Mouse (Mus musculus) ovary, postnatal 10 days (tissue): ENCODE data around the gene Pdp2.
"Not testable (repeated sequence)": the region's sequence is repeated elsewhere in the genome, so short reads cannot be mapped to it uniquely, and the experiment has no call there.

Experiments used
- DNase-seq: peaks from one replicate; pipeline ENCODE4 v3.0.0; 2022; ENCODE audit warnings: low spot score

Gene Pdp2

DNA sequence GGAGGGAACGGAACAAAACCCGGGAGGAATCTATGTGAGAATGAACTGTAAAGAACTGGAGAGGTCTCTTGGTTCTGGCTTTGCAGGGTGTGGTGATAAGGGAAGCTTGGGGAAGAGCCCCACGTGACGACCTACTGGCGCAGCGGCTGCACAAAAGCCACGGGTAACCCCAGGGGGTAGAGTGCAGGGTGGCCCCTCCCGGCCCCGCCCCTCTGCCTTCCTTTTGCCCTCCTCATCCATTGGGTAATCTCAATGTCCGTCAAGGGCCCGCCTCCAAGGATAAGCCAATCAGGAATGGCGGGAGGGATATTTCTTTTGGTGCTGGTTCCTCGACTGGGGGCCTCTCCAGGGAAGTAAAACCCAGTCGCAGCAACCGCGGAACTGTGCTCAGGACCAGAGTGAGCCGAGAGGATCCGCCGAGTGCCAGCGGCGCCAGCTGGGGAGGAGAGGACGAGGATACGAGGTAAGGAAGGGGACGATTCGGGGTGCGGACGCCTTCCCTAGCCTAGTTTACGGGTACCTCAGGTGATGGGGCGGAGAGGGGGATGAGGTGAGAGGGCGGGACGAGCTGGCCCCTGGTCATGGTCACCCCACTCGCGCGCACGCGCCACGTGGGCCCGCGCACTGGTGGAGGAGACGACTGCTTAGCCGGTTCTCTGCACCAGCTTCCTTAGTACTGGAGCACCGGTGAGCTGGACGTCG is at the start of gene Pdp2:
Pdp2 (plus strand) TSS at position 319 of the 702 bp plus-strand sequence.
- DNase-seq: peak; percentile 84

DNA sequence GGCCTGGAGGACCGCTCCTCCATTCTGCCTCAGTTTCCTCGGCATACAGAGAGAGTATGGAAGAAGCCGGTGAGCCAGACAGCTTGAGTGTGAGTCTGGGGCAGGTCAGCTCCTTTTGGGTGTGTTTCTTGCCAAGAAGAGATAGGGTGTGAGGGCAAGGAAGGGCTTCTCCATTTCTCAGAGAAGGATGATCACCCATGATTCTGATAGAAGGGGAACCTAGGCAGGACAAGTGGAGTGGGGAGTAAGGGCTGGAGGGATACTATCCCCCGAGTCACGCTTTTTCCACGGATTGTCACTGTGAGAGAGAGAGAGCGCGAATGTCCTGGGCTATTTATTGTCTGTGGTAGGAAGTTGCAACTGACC is 49.8 kb upstream of the Pdp2 start:
- no peak for DNase-seq

DNA sequence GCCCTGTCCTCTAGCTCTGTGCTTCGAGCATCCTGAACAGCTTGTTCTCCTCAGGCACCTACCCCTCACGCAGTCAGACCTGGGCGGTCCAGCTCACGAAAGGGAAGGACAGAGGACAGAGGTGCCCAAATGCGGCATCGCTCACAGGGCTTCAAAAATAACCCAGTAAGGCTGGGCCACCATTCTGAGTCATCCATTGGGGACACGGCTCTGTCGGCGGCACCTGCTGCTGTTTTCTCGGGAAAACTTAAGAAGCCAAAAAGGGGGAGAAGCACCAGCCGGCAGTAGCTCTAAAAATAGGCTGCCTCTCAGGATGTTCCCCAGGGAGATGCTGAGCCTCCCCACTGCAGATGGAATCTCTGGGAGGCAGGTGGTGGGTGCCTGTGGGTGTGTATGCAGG is 49.1 kb upstream of the Pdp2 start:
- DNase-seq: no peak

DNA sequence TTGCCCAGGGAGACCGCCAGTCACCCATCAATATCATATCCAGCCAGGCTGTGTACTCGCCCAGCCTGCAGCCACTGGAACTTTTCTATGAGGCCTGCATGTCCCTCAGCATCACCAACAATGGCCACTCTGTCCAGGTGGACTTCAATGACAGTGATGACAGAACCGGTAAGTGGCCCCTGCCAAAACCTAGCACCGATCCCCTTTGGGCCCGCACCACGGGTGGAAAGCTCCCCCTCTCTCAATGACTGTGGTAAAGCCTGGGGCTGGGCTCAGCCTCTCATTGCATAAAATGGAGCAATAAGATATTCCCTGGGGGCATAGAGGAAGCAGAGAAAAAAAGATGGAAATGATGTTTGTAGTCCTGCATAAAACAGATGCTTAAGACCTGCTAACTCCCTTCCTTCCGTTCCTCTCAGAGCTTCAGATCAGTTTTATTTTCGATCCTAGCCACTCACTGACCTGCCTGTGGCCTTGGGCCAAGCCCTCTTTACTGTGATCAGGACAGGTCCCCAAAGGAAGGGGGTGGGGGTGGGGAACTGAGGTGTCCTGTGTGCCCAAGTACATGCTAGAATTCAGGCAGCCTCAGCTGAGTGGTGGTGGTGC is 47.7 kb upstream of the Pdp2 start:
- no peak for DNase-seq

DNA sequence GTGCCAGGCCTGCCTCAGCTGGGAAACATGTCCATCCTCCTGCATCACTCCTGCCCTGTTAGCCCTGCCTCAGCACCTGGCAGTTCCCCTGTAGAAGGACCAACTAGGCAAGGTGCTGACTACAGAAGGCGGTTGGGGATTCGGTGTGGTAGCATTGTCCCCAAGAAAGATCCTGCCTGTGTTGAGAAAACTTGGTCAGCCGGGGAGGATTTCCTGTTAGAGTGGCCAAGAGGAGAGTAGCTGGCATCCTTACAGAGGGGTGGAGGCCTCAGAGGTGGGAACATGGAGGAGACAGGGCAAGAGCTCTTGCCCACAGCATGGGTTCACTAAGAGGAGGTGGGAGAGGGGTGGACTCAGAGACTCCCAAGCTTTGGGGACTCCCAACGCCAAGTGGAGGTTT is 36.1 kb upstream of the Pdp2 start:
- DNase-seq: no peak

DNA sequence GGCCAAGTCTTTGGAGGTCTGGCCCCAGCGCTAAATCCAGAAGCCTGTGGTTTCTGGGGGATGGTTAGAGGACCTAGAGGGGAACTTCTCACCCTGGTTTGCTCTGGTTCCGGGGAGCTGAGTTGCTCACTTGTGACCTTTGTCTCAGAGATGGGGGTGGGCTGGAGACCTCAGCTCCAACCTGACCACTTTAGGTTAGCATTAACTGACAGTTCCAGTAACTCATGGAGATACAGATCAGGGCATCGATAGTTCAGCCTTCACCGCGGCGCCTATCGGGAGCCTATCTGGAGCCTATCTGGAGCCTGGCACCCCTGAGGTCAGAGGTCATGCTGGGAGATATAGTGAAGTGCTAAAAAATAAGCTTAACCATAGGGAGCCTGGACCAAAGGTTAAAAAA is 34.0 kb upstream of the Pdp2 start:
- no peak for DNase-seq

DNA sequence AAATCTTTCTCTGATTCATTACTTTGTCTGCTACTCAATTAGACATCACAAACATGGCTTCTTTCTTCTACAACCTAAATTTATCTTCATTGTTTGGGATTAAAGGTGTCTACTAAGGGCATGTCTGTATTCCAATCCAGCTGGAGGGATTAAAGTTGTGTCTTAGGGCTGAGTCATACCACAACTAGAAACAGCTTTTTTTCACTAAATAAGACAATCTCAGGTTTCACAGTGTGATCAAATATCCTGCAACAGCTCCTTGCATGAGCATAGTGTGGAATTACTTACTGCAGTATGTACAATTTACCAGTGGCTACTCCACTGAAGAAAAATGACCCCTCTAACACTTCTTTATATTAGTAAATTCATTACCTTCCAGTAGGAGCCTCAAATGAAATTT is 30.5 kb upstream of the Pdp2 start:
- DNase-seq: no peak

DNA sequence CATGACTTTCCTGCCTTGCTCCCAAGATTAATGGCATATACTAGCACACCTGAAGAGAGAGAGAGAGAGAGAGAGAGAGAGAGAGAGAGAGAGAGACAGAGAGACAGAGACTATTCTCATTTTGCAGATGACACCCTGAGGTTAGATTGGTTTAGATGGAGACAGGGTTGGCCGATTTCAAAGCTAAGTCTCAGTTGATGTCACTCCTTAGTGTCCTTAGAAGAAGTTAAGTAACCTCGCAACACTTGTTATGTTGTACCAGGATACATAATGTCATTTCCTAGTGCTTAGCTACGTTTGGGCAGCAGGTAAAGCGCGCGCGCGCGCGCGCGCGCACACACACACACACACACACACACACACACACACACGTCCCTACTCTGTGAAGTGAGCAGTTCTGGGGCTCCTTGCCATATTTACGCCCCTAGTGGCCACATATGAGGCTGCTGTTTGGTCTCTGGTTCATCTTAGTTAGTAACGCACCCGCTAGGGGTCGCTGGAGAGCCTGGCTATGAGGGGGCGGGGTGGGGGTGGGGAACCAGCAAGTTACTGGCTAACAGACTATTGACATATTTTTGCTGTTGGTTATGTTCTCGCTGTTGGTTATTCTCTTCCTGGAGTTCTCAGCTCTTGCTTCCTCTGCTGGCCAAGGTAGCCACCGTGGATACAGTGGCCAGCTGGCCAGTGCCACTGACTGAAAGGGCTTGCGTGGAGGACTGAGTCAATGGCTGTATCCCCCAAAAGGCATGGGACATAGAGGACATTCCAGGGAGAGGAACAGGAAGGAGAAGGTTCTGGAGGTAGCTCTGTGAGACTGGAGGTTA is 26.4 kb upstream of the Pdp2 start:
- peak; percentile 40 for DNase-seq

DNA sequence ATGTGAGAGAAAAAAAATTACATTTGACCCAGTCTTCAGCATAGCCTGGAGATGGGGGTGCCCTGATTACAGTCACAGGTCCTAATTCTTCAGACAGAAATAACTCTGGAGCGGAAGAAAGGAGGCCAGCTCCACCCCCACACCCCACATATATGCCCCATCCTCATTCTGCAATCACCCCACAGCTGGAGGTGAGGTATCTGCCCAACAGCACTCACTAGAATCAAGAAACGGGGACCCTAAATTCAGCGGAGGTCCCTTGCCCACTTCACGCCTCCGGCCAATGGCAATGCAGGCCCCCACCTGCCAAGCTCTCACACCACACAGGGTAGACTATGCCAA is 25.8 kb upstream of the Pdp2 start:
- no peak for DNase-seq

DNA sequence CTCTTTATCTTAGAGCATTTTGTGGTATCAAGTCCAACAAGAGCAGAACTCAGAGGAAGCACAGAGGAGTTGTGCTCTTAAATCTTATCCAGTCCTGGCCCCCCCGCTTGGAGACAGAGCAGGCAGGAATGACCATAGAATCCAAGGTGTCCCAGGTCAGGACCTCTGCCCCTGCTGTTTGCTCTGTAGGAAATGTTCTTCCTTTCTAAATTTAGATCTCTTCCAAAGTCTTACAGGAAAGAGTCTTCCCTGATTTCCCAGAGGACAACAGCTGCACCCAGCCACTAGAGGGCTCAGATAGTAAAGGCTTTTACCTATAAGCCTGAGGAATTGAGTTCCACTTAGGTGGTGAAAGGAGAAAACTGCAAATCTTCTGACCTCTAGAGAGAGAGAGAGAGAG is 21.7 kb upstream of the Pdp2 start:
- DNase-seq: no peak

DNA sequence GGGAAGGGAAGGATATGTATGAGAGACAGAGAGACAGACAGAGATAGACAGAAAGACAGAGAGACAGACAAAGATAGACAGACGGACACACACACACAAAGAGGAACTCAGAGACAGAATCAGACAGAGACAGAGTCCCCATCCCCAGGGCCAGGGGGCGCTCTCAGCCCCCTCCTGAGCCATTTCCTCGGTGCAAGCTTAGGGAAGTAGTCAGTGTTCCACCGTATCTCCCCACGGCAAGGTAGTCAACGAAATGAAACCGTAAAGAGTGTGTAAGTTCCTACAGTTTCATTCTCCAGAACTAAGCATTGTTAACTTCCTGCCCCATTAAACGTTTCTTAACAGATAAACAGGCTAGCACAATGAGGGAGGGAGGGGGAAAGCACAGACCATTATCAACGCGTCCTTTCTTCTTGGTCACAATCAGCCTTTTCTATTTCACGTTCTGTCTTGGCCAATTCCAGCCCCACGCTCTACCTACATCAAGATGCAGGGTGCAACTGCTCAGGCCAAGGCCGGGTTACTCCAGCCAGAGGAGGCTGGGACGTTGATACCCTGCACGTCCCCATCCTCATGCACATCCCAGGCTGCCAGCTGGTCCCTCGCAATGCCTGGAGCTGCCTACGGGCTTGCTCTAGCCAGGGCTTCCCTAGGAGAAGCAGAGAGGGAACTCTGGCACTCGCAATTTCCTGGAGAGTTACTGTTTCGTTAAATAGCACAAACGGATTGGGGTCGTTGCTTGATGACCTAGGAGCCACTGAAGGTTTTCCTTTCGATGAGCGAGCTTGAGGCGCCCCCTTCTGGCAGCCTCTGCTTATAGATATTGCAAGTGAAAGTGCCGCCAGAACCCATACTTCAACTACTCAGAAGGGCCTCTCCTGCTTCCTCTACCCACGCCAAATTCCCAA is 20.6 kb upstream of the Pdp2 start:
- peak; percentile 53 for DNase-seq

DNA sequence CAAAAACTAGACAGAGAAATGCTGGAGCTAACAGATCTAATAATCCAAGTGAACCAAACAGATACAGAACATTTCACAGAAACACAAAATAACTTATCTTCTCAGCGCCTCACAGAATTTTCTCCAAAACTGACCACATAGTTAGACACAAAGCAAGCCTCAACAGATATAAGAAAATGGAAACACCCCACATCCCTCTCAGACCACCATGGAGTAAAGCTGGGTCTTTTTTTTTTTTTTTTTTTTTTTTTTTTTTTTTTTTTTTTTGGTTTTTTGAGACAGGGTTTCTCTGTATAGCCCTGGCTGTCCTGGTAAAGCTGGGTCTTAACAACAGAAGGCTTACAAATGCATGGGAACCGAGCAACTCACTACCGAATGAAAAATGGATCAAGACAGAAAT is 14.4 kb upstream of the Pdp2 start:
- no peak for DNase-seq

DNA sequence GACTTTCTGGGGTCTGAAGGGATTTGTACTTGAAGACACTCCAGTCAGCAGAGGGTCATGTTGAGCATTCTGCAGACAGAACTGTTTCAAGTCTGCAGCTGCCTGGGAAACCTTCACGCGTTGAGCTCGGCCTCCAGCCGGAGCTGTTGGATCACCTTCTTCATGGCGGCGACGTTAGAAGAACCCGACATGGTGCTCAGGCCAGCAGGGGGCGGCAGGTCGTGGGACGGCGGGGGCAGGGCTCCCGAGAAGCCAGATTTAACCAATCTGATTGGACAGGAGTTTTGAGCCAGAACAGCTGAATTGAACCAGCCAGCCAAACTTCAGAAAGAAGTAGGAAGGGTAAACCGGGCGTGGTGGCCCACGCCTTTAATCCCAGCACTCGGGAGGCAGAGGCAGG is 13.6 kb upstream of the Pdp2 start:
- not testable (repeated sequence) for DNase-seq

DNA sequence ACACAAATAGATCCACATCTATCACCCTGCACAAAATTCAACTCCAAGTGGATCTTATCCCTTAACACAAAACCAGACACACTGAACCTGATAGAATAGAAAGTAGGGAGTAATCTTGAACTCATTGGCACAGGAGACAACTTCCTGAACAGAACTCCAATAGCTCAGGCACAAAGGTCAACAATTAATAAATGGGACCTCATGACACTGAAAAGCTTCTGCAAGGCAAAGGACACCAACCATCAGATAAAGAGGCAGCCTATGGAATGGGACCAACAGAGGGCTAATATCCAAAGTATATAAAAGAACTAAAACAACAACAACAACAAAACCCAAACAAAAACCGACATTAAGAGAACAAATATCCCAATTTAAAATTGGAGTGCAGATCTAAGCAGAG is 6.7 kb upstream of the Pdp2 start:
- no peak for DNase-seq

DNA sequence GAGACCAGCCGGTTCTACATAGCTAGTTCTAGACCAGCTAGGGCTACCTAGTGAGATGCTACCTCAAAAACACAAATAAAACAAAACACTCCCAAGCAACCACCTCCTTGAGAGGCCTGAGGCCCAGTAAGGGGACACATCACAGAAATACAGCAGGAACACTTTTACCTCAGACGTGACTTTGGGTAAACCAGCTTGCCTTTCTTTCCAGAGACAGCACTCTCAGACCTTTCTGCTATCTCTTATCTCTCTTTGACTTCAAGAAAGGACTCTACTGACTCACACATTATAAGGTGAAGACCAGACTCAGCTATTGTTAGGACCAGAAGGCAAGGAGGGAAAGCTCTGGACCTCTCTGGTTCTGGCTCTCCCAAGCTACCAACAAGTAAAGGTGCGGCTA is 967 bp upstream of the Pdp2 start:
- DNase-seq: no peak

DNA sequence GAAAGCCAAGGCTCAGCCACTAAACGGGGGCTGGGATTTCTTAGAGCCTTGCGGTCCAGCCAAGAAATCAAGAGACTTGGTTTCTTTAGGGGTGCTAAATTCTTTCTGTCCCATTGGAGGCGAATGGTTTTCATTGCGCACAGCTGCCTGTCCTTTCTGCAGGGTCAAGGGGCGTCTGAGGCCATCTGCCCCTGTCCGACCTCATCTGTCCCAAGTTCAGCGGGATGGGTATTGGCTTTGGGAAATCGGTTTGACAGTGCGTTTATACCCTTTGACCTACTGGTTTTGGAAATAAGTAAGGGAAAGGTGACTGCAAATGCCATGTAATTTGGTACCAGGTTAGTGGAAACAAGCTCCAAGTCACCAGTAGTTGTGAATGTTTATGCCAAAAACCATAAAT is 605 bp downstream of the Pdp2 start:
- no peak for DNase-seq

DNA sequence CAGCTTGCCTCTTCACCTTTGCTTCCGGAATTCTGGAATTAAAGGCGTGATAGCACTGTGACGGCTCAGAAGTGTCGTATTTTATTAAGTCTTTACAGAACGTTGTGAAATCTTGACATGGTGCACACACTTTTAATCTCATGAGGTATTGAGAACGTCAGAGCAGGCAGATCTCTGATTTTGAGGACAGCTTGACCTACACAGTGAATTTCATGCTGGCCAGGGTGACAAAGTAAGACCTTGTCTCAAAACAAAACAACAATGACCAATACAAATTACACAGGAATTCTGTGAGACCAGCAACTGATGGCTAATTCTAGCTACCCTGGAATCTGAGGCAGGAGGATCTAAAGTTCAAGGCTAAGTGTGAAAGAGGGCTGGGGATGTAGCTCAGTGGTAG is 1.3 kb downstream of the Pdp2 start:
- no peak for DNase-seq

DNA sequence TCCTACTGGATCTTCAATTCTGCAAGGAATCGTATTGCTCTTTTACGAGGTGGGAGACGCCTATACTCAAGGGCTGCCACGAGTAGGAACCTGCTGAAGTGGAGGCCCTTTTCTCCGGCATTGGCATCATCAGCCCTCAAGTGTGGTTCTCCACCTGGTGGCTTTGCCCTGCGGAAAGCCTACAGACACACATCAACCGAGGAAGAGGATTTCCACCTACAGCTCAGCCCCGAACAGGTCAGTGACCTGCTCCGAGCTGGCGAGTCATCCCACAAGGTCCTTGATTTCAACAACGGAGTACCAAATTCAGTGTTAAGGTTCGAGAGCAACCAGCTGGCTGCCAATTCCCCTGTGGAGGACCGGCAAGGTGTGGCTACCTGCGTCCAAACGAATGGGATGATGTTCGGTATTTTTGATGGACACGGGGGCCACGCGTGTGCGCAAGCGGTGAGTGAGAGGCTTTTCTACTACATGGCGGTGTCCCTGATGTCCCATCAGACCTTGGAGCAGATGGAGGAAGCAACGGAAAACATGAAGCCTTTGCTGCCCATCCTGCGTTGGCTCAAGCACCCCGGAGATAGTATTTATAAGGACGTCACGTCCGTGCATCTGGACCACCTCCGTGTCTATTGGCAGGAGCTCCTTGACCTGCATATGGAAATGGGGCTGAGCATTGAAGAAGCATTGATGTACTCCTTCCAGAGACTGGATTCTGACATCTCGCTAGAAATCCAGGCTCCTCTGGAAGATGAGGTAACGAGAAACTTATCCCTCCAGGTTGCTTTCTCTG is 2.5 kb downstream of the Pdp2 start:
- DNase-seq: no peak

DNA sequence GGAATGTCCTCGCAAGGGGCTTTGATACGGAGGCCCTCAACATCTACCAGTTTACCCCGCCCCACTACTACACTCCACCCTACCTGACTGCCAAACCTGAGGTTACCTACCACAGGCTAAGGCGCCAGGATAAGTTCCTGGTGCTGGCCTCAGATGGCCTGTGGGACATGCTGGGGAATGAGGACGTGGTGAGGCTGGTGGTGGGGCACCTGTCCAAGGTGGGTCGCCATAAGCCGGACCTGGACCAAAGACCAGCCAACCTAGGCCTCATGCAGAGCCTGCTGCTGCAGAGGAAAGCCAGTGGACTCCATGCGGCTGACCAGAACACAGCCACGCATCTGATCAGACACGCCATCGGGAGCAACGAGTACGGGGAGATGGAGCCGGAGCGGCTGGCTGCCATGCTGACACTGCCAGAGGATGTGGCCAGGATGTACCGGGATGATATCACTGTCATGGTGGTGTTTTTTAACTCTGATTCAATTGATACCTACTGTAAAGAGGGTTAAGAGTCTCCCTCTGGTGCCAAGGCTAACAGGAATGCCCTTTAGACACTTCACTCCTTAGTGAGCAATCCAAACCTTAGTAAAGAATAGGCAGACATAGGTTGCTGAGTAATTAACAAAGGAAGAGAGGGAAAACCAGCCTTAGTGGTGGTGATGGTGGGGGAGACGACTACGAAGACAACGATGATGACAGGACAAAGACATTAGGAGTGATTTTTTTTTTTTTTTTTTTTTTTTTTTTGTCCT is 3.5 kb downstream of the Pdp2 start:
- no peak for DNase-seq

DNA sequence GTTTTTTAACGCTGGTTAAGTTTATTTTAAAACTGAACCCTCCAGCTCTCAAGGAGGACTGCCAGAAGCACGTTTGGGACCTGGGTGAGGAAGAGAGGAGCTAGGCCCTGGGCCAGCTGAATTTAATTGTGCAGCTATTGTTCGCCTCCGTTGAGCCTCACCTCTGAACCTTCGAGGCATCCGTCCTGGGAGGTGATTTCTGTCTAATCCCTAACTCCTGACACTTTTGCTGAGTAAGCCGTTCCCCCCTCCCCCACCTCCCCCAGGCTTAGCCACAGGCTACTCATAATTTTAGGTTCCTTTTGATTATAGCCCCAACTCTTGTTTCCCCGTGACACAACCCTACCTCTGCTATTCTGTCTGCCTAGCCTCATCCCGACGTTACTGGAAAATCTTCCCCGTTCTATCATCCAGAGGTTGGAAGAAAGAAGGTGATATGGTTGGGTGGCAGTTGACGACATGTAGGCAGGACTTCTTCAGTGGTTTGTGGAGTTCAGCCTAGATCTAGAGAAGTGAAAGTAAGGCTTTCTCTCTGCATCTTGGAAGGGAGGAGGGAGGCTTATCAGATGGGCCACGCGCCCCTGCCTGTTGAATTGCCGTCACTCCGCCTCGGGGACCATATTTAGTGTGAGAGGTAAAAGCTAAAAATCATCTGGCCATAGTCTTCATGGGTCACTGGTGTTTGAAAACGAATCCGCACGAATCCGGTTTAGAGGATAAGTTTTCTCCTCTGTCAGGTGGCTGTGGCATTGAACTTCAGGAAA is 4.7 kb downstream of the Pdp2 start:
- no peak for DNase-seq
